Mouse (Mus musculus): ENCODE measurements around the gene Olfr1411. TPM values are rescaled to one million over a fixed set of nuclear protein-coding genes. Genes with fewer than 3 reads are reported as not detected.

Olfr1411 gene
- not detected in 2 replicates for polyA plus RNA-seq (2015; fragmentation: Nextera tagmentation; extraction: Ambion mirVana)

DNA sequence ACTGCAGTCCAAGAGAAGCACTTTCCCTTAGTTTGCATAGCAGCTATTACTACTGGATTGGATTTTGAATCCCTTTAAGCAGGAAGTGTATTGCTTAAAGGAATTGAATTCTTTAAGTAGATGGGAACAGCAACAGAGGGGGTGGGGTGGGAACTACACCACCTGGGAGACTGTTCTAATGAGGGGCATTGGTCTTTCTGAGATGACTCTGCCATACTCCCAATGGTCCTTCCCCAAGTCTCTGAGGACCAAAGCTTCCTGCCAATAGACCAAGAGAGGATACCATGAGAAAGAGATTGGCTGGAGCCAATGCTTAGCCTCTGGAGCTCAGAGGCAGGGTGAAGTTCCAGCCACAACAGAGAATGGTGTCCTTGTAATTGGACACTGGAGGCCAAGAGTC, at the start of gene Olfr1411:
Gene Olfr1411, plus strand, starts transcription at position 301 of the 400 bp plus-strand sequence.

DNA sequence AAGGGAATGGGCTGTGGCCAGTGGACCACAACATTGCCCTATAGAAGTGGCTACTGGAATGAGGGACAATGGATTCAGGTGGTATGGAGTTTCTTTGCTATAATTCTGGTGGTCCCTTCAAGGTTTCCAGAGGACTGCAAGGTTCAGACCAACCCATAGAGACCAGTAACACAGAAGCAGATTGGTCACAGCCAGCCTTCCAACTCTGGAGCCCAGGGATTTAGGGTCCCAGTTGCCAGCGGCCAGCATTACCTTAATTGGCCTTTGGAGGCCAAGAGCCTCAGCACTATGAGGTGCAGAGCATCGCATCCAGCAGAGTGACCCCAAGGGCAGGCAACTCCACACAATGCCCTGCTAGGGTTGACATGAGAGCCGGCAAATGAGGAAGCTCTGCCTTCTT, 23.2 kb upstream of the Olfr1411 start, which contains the start of gene Olfr1413:
Gene Olfr1413, plus strand, starts transcription at position 301 of the 400 bp plus-strand sequence.

DNA sequence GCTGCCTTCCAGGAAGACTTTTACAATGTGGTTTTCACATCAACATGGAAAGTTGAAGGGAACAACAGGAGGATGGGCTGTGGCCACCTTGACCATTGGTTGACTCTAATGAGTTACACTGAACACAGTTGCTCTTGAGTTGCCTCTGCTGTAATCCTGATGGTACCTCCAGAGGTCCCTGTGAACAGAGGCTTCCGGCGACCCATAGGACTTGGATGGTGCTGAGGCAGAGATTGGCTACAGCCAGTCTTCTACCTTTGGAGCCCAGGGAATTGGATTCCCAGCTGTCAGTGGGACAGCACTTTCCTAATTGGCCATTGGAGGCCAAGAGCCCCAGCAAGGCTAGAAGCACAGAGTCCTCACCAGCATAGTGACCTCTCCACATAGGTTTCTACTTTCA, 8.7 kb upstream of the Olfr1411 start, which contains the start of gene Olfr1412:
Gene Olfr1412, plus strand, starts transcription at position 301 of the 400 bp plus-strand sequence.

DNA sequence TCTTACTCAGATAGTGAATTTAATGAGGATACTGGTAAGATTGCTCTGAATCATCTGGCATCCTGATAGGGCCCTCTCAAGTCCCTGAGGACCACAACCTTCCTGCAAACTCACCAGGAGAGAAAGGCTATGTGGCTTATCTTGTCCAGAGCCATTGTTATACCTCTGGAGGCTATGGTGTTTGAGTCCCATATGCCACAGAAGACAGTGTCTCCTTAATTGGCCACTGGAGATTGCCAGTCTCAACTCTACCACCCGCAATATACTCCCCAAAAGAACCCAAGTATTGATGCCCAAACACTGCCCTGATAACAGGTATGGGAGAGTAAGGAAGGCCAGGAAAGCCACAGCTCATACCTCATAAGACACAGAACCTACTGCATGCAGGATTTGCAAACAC, 11.3 kb downstream of the Olfr1411 start, which contains the start of gene Olfr1410:
Gene Olfr1410, plus strand, starts transcription at position 301 of the 400 bp plus-strand sequence.

DNA sequence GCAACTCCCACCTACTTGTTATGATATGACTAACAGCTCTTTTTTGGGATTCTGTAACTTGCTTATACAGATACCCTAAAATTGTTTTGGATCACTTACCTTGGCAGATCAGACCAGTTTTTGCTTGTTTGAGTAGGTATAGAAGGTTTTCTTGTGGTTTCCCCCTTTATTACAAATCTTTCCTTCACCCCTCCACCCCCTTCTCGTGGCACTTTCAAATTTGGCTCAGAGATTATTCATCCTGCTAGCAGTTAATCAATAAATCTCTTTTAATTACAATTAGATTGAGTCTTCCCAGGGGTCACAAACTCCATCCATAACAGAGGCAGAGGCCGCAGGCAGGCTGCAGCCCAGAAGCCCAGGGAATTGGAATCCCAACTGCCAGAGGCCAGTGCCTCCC, 23.3 kb downstream of the Olfr1411 start, which contains the start of gene Olfr12:
Gene Olfr12, plus strand, starts transcription at position 301 of the 400 bp plus-strand sequence.

DNA sequence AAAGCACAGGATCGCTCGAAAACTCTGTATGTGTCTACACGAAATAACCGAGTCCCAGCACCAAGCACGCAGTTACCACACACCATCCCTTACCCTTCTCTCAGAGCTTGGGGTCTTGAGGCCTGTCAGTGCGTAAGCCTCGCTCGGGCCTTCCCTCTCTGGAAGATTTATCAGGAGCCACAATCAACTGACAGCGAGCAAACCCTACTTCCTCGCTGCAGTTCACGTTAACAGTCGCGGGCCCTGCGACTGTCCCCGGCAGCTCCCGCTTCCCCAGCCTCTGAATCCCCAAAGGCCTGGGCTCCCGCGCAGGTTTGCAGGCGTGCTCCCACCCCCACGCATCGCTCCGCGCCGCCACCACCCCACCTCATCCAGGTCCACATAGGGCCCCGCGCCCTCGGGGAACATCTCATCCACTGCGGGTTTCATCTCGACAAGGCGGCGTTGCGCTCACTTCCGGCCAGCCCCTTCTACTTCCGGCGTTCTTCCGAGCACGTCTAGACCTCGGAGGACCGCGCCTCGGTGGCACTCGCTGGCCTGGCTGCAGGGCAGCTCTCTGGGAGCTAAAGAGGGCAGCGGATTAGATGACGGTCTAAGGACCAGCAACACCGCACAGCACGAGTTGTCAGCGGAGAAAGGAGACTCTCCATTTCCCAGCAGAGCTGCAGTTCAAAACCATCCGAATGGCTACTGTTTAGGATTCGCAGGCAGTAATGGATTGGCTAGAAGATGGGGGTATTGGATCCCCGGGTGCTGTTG, 47.5 kb downstream of the Olfr1411 start, which contains the start of gene Cops9:
Gene Cops9, minus strand, starts transcription at position 472 of the 759 bp plus-strand sequence.

Other genes with a start within 250 kb of the Olfr1411 start
- gene Ndufa10, start 120.6 kb upstream of the Olfr1411 start, polyA plus RNA-seq (2015; fragmentation: Nextera tagmentation; extraction: Ambion mirVana): 133 and 210 TPM in 2 replicates
- gene Olfr1416, start 109.3 kb upstream of the Olfr1411 start, polyA plus RNA-seq (2015; fragmentation: Nextera tagmentation; extraction: Ambion mirVana): not detected in 2 replicates
- gene Olfr1415, start 98.3 kb upstream of the Olfr1411 start, polyA plus RNA-seq (2015; fragmentation: Nextera tagmentation; extraction: Ambion mirVana): not detected in 2 replicates
- gene Olfr1414, start 75.8 kb upstream of the Olfr1411 start, polyA plus RNA-seq (2015; fragmentation: Nextera tagmentation; extraction: Ambion mirVana): not detected in 2 replicates
- not detected in 2 replicates for gene Olfr1413, start 23.1 kb upstream of the Olfr1411 start, polyA plus RNA-seq (2015; fragmentation: Nextera tagmentation; extraction: Ambion mirVana)
- gene Olfr1412, start 8.6 kb upstream of the Olfr1411 start, polyA plus RNA-seq (2015; fragmentation: Nextera tagmentation; extraction: Ambion mirVana): not detected in 2 replicates
- gene Olfr1410, start 11.4 kb downstream of the Olfr1411 start, polyA plus RNA-seq (2015; fragmentation: Nextera tagmentation; extraction: Ambion mirVana): not detected in 2 replicates
- gene Olfr12, start 23.4 kb downstream of the Olfr1411 start, polyA plus RNA-seq (2015; fragmentation: Nextera tagmentation; extraction: Ambion mirVana): not detected in 2 replicates
- gene Cops9, start 47.6 kb downstream of the Olfr1411 start, polyA plus RNA-seq (2015; fragmentation: Nextera tagmentation; extraction: Ambion mirVana): 744 and 1,302 TPM in 2 replicates
- gene Otos, start 54.4 kb downstream of the Olfr1411 start, polyA plus RNA-seq (2015; fragmentation: Nextera tagmentation; extraction: Ambion mirVana): 0.19 TPM in 2 replicates
- 31.6 and 35.1 TPM in 2 replicates for gene Gpc1, start 237.2 kb downstream of the Olfr1411 start, polyA plus RNA-seq (2015; fragmentation: Nextera tagmentation; extraction: Ambion mirVana)

Data from adrenal gland, postnatal 0 days (tissue).